Mouse (Mus musculus): ENCODE measurements around the gene Frmd4a. TPM values are rescaled to one million over a fixed set of nuclear protein-coding genes. Genes with fewer than 3 reads are reported as not detected.
A peak's percentile ranks its signal among the peaks of the same experiment; 100 is the strongest.

Gene Frmd4a
- polyA plus RNA-seq (2016; fragmentation: Nextera tagmentation; extraction: Ambion mirVana): 33.1 and 38.5 TPM in 2 replicates

DNA sequence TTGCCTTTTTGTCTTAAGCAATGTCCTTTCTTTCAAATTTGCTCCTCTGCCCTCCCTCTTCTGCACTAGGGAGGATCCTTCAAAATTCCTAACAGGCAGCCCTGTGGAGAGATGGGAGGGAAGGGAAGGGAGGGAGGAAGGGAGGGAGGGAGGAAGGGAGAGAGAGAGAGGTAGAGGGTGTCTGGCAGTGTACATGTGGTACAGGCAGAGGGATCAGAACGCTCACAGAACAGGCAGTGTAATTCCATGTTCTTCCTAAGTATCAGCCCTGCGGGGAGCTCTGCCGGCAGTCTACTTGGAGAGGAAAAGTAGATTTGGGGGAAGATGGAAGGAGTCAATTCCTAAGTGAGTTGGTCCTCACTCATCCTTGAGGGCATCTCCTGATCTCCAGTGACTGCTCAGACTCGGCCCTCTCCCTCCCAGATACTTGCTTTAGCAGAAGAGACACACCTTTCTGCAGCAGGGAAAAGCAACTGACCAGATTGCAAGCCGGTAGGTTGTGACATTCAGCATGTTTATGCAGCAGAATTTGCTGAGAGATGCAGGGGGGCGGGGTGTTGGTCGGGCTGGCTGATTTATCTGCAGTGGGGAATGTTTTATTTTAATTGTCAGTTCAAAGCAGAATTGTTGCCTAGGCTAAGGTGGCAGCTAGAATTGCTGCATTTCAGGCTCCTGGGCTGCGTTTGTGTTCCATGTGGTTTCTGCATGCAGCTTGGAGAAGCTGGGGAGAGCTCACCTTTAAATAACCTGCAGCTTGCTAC lies at the start of gene Frmd4a:
TSS of gene Frmd4a (plus strand) at position 190 of the 761 bp plus-strand sequence.
- Histone ChIP-seq H3K4me1 (peaks cover 23% of the 10 kb centered on the region), H3K27me3 (ENCODE audit: low read depth, poor library complexity, severe bottlenecking) (no peaks in the 10 kb centered on the region; the same call in 1 of the 2 replicates), H3K27ac (replicated peaks) (peak within 1 kb of the TSS; percentile 78), H3K4me3 (peak within 1 kb of the TSS; percentile 30), H3K36me3 (no peaks in the 10 kb centered on the region), H3K9me3 (replicated peaks) (no peaks in the 10 kb centered on the region)
- no peak for DNase-seq (ENCODE audit: low spot score)
- WGBS: 65% methylated on average over 8 of the region's 8 CpGs

GRCm38 (mm10) chr2:3988876-3989275 lies 28.6 kb upstream of the Frmd4a start:
- Histone ChIP-seq H3K9me3 (replicated peaks) (no peaks in the 10 kb centered on the region), H3K27me3 (ENCODE audit: low read depth, poor library complexity, severe bottlenecking) (no peaks in the 10 kb centered on the region), H3K4me3 (no peak overlapping the region), H3K27ac (replicated peaks) (no peak overlapping the region), H3K4me1 (no peaks in the 10 kb centered on the region), H3K36me3 (no peaks in the 10 kb centered on the region)
- DNase-seq (ENCODE audit: low spot score): no peak
- 85% methylated on average over 7 of the region's 7 CpGs for WGBS

DNA sequence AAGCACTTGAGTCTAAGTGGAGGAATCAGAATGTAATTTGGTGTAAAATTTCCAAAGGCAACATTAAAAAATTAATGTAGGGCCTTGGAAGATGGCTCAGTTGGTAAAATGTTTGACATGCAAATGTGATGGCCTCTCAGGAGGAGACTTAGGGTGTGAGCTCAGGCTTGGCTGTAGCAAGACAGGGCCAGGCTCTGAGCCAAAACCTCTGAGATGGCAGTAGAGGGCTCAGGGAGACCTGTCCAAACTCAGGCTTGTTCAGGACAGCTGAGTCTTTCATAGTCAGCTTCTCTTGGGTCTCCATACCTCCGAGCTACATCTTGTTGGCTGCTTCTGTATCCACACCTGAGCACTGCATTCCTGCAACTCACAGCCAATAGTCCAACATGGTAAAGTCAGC lies 27.1 kb upstream of the Frmd4a start:
- H3K9me3 ChIP-seq (replicated peaks): no peaks in the 10 kb centered on the region
- H3K27ac ChIP-seq (replicated peaks): no peak overlapping the region
- H3K27me3 ChIP-seq (ENCODE audit: low read depth, poor library complexity, severe bottlenecking): no peaks in the 10 kb centered on the region
- H3K36me3 ChIP-seq: no peaks in the 10 kb centered on the region
- WGBS: 83% methylated on average over 1 of the region's 1 CpGs
- no peak for DNase-seq (ENCODE audit: low spot score)
- no peak overlapping the region for H3K4me3 ChIP-seq
- no peaks in the 10 kb centered on the region for H3K4me1 ChIP-seq

DNA sequence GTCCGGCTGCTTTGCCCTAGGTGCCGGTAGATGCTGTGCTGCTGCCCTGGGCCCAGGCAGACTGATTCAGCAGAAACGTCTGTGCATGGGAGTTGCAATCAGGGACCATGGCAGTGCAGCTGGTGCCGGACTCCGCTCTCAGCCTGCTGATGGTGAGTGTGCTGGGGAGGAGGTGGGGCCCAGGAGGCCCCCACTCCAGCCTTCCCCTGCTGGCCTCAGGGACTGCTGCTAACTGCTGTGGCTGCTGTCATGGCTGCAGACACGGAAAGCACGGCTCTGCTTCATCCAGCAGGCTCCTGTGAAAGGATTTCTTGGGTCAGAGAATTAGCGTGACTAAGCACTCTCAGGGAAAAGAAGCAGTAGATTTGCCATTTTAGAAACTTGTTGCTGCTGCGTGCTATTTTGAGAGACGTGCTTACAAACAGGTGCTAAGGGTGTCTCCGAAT lies 937 bp downstream of the Frmd4a start:
- WGBS: 49% methylated on average over 11 of the region's 11 CpGs

DNA sequence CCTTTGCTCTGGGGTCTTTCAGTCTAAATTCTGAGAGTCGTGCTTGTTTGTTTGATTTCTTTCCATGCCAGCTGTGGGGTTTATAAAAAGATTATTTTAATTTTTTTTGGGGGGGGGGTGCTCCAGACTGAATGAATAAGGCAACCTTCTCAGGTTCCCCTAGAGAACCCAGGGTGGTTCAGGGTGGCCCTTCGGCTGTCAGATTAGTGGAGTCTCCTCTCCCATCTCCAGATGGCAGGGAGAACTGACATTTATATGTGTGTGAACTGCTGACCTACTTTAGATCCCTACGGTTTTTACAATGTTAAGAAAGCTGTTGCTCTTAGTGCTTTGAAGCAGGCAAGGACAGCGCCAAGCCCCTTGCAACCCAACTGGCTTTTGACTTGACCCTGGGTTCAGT lies 1.4 kb downstream of the Frmd4a start:
- peak; percentile 25 for DNase-seq (ENCODE audit: low spot score)
- H3K36me3 ChIP-seq: no peaks in the 10 kb centered on the region
- peak overlapping the region; percentile 78; the same call in 1 of the 2 replicates for H3K27ac ChIP-seq (replicated peaks)
- peaks cover 23% of the 10 kb centered on the region for H3K4me1 ChIP-seq
- peak overlapping the region; percentile 30; the same call in 1 of the 2 replicates for H3K4me3 ChIP-seq
- no peaks in the 10 kb centered on the region for H3K9me3 ChIP-seq (replicated peaks)
- 57% methylated on average over 4 of the region's 4 CpGs for WGBS
- H3K27me3 ChIP-seq (ENCODE audit: low read depth, poor library complexity, severe bottlenecking): no peaks in the 10 kb centered on the region; the same call in 1 of the 2 replicates

More for the DNA sequence above, 937 bp downstream of the Frmd4a start:
- Histone ChIP-seq H3K27ac (replicated peaks) (peak overlapping the region; percentile 78), H3K36me3 (no peaks in the 10 kb centered on the region), H3K4me3 (peak overlapping the region; percentile 30), H3K4me1 (peaks cover 23% of the 10 kb centered on the region), H3K27me3 (ENCODE audit: low read depth, poor library complexity, severe bottlenecking) (no peaks in the 10 kb centered on the region; the same call in 1 of the 2 replicates), H3K9me3 (replicated peaks) (no peaks in the 10 kb centered on the region)
- DNase-seq (ENCODE audit: low spot score): peak; percentile 64

- WGBS: 94% methylated on average over 7 of the region's 7 CpGs
- H3K9me3 ChIP-seq (replicated peaks): no peaks in the 10 kb centered on the region
- H3K27me3 ChIP-seq (ENCODE audit: low read depth, poor library complexity, severe bottlenecking): no peaks in the 10 kb centered on the region
- H3K4me3 ChIP-seq: no peak overlapping the region
- no peaks in the 10 kb centered on the region for H3K4me1 ChIP-seq
- DNase-seq (ENCODE audit: low spot score): no peak
- H3K36me3 ChIP-seq: no peaks in the 10 kb centered on the region
- no peak overlapping the region for H3K27ac ChIP-seq (replicated peaks)
Measured at GRCm38 (mm10) chr2:4024927-4025326, 7.4 kb downstream of the Frmd4a start.

- 83% methylated on average over 4 of the region's 4 CpGs for WGBS
- H3K9me3 ChIP-seq (replicated peaks): no peaks in the 10 kb centered on the region
- no peak overlapping the region for H3K27ac ChIP-seq (replicated peaks)
- no peak overlapping the region for H3K4me3 ChIP-seq
- no peak for DNase-seq (ENCODE audit: low spot score)
- H3K36me3 ChIP-seq: no peaks in the 10 kb centered on the region
- no peaks in the 10 kb centered on the region for H3K27me3 ChIP-seq (ENCODE audit: low read depth, poor library complexity, severe bottlenecking)
- no peaks in the 10 kb centered on the region for H3K4me1 ChIP-seq
Measured at GRCm38 (mm10) chr2:4029031-4029747, 11.7 kb downstream of the Frmd4a start.

DNA sequence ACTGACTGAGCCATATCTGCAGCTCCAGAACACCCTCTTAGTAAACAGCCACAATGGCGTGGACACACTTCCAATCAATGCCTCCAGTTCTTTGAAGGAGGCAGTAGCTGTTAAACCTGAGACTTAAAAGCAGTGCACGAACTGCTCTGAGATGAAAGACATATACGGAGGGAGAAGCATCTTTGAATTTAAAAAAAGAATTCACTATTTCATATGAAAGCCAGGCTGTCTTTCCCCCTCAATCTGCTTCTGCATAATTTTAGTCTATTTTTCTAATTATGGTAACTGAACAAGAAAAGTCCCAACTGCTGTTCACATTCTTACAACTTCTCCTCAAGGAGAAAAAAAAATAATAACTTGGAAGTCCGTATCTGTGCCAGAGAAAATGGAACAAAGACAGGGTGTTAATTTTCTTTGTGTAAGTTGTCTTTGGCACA lies 18.7 kb downstream of the Frmd4a start:
- H3K4me1 ChIP-seq: peaks cover 4% of the 10 kb centered on the region; the same call in 1 of the 2 replicates
- H3K27ac ChIP-seq (replicated peaks): no peak overlapping the region
- H3K27me3 ChIP-seq (ENCODE audit: low read depth, poor library complexity, severe bottlenecking): no peaks in the 10 kb centered on the region
- no peak overlapping the region for H3K4me3 ChIP-seq
- no peaks in the 10 kb centered on the region for H3K36me3 ChIP-seq
- no peak for DNase-seq (ENCODE audit: low spot score)
- no peaks in the 10 kb centered on the region for H3K9me3 ChIP-seq (replicated peaks)
- 91% methylated on average over 4 of the region's 4 CpGs for WGBS

DNA sequence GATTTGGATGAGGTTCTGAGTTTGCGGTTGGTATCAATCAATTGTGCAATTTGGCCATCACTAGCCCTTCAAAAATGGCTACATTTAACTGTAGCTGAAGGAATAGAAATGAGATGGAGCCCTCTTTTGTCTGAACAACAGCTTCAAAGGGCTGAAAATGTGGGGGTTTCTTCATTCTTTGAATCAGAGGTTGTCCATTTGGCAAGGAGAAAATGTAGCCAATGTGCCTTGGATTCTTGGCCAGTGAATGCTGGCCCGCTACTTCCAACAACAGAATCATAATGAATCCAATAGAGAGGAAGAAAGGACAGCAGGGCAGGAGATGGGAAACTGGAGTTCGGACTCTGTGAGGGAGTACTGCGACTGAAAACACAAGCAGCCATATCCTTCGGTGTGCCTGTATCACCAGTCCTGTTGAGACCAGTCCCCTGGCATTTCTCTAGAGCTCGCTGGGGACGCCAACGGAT lies 19.2 kb downstream of the Frmd4a start:
- WGBS: 88% methylated on average over 8 of the region's 8 CpGs
- DNase-seq (ENCODE audit: low spot score): no peak
- Histone ChIP-seq H3K4me1 (peaks cover 9% of the 10 kb centered on the region), H3K27me3 (ENCODE audit: low read depth, poor library complexity, severe bottlenecking) (no peaks in the 10 kb centered on the region), H3K36me3 (no peaks in the 10 kb centered on the region), H3K27ac (replicated peaks) (no peak overlapping the region), H3K4me3 (no peak overlapping the region), H3K9me3 (replicated peaks) (no peaks in the 10 kb centered on the region)

GRCm38 (mm10) chr2:4042009-4042408 lies 24.5 kb downstream of the Frmd4a start:
- H3K4me3 ChIP-seq: no peak overlapping the region
- WGBS: 24% methylated on average over 3 of the region's 3 CpGs
- no peaks in the 10 kb centered on the region for H3K9me3 ChIP-seq (replicated peaks)
- DNase-seq (ENCODE audit: low spot score): peak; percentile 34
- no peaks in the 10 kb centered on the region for H3K36me3 ChIP-seq
- peak overlapping the region; percentile 57; the same call in 1 of the 2 replicates for H3K27ac ChIP-seq (replicated peaks)
- H3K4me1 ChIP-seq: peaks cover 23% of the 10 kb centered on the region
- 0 out of 2 replicates have a peak, but pooled peaks cover 5% of the 10 kb centered on the region for H3K27me3 ChIP-seq (ENCODE audit: low read depth, poor library complexity, severe bottlenecking)

DNA sequence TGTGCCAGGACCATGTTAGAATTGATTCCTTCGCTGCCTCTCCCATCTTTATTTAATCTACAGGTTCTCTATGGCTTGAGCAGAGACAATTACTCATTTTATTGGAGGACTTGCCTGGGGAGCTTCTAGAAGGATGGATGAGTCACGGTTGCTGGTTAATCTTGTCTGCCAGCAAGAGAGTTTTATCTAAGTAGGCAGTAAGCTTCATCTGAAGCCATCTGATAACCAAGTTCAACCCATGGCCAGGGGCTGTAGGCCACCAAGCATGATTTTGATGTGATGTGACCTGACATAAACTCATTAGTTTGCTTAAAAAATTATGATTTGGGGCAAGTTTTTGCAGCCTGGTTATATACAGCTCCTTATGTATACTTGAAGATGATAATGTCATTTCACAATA lies 38.0 kb downstream of the Frmd4a start:
- H3K27me3 ChIP-seq (ENCODE audit: low read depth, poor library complexity, severe bottlenecking): no peaks in the 10 kb centered on the region
- no peak overlapping the region for H3K4me3 ChIP-seq
- H3K36me3 ChIP-seq: no peaks in the 10 kb centered on the region
- no peak overlapping the region for H3K27ac ChIP-seq (replicated peaks)
- no peaks in the 10 kb centered on the region for H3K9me3 ChIP-seq (replicated peaks)
- DNase-seq (ENCODE audit: low spot score): no peak
- no peaks in the 10 kb centered on the region for H3K4me1 ChIP-seq
- WGBS: 81% methylated on average over 2 of the region's 2 CpGs

DNA sequence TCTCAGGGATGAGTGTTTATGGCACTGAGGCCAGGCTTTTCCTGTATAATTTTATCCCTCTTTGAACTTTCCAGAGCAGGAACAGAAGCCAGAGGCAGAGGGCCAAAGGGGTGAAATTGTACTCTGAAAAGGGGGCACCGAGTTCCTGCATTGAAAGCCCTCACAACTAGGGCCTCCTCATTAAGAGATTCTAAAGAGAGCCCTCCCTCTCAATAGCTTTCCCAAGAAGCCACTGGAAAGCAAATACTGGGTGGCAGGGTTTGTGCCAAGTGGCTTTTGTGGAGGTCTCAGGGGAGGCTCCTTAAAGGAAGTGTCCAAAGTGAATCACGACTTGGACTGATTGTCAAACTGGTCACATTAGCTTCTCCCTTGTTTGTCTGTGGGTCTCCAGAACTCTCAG lies 43.2 kb downstream of the Frmd4a start:
- Histone ChIP-seq H3K9me3 (replicated peaks) (no peaks in the 10 kb centered on the region), H3K36me3 (no peaks in the 10 kb centered on the region), H3K4me3 (no peak overlapping the region), H3K27ac (replicated peaks) (no peak overlapping the region), H3K4me1 (no peaks in the 10 kb centered on the region), H3K27me3 (ENCODE audit: low read depth, poor library complexity, severe bottlenecking) (no peaks in the 10 kb centered on the region)
- no peak for DNase-seq (ENCODE audit: low spot score)
- 65% methylated on average over 2 of the region's 2 CpGs for WGBS

DNA sequence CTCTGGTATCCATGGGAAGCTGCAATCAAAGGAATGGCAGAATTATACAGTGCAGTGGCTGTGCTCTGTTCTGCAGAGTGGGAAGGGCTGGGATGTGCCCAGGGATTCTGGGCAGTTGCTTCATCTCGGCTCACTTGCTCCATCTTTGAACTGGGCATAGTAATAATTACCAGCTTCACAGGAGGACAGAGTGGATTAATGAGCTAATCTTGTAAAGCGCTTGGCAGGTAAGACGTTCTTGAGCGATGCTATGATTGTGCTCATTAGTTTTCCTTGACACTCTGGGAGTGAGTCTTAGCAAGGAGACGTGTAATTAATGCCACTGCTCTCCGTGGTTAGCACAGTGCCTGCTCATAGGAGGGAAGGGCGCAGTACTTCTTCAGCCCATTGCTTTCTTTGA lies 54.3 kb downstream of the Frmd4a start:
- H3K9me3 ChIP-seq (replicated peaks): no peaks in the 10 kb centered on the region
- no peak overlapping the region for H3K27ac ChIP-seq (replicated peaks)
- no peaks in the 10 kb centered on the region for H3K36me3 ChIP-seq
- H3K27me3 ChIP-seq (ENCODE audit: low read depth, poor library complexity, severe bottlenecking): no peaks in the 10 kb centered on the region
- H3K4me3 ChIP-seq: no peak overlapping the region
- H3K4me1 ChIP-seq: no peaks in the 10 kb centered on the region
- DNase-seq (ENCODE audit: low spot score): no peak
- 81% methylated on average over 7 of the region's 7 CpGs for WGBS

Data from midbrain, embryonic 10.5 days (tissue).